Mouse (Mus musculus) ES-Bruce4 (cell line): ENCODE measurements at regions not wholly inside any gene's neighbourhood (a gene's known extent, or its start where the extent isn't known, plus 50 kb on each side); places are given as distances from the start of the nearest gene placed in this dataset.

Experiments used
- CTCF ChIP-seq: IDR thresholded peaks from one replicate; pipeline ENCODE4 v1.8.1; 2011; ENCODE audit warnings: low read depth, low read length
- EP300 ChIP-seq: IDR thresholded peaks from 2 replicates; pipeline ENCODE4 v1.6.1; 2011; ENCODE audit warnings: low read depth, low read length; ENCODE audit not compliant: insufficient read depth
- POLR2A ChIP-seq: IDR thresholded peaks from one replicate; pipeline ENCODE4 v1.8.1; 2011; ENCODE audit warnings: low read length; ENCODE audit not compliant: insufficient read depth

- TF ChIP-seq POLR2A (no peak), CTCF (no peak), EP300 (no peak)
Observed at GRCm38 (mm10) chr1:186189390-186189789, 72.3 kb upstream of the Lyplal1 start.
